9 mouse cellular contexts compared by ENCODE assay signal in genomic region chr13:63719351-63720207, GRCm38 (mm10).
DNase-seq lines count a peak whose midpoint lies in the region; ATAC-seq and TF ChIP-seq lines count a peak whose summit lies in the region.
"Had no signal": no experiment of that assay in that cellular context is flagged by ENCODE, and none has a peak within 500 bp of the region (broad histone marks: within the 10 kb centered on the region; RNA-seq: fewer than 3 reads in every experiment).

No protein-coding gene starts in this region.

- no peaks in the 10 kb centered on the region for H3K36me3 ChIP-seq in hindbrain, embryonic 10.5 days
- no peaks in the 10 kb centered on the region for H3K36me3 ChIP-seq in hindbrain, embryonic 13.5 days
- no peaks in the 10 kb centered on the region for H3K36me3 ChIP-seq in limb, embryonic 14.5 days (ENCODE audit: control insufficient read depth, insufficient read depth, low read length)
- H3K36me3 ChIP-seq in midbrain, embryonic 14.5 days (ENCODE audit: control insufficient read depth, insufficient read depth, low read length): no peaks in the 10 kb centered on the region
- no peaks in the 10 kb centered on the region for H3K36me3 ChIP-seq in thymus, adult 2 months (ENCODE audit: control insufficient read depth, insufficient read depth, low read length)

- no peak overlapping the region for H3K4me2 ChIP-seq in hindbrain, embryonic 13.5 days
- no peak overlapping the region for H3K4me2 ChIP-seq in limb, embryonic 14.5 days (replicated peaks; ENCODE audit: low read depth, low read length, severe bottlenecking)
- H3K4me2 ChIP-seq in midbrain, embryonic 14.5 days (ENCODE audit: low read length): no peak overlapping the region

- no peaks in the 10 kb centered on the region for H3K9me3 ChIP-seq in hindbrain, embryonic 10.5 days
- H3K9me3 ChIP-seq in hindbrain, embryonic 13.5 days: no peaks in the 10 kb centered on the region
- no peaks in the 10 kb centered on the region for H3K9me3 ChIP-seq in limb, embryonic 14.5 days (ENCODE audit: control insufficient read depth, low read length)
- no peaks in the 10 kb centered on the region for H3K9me3 ChIP-seq in midbrain, embryonic 14.5 days (ENCODE audit: control insufficient read depth, low read length)

- no peak overlapping the region for H3K4me3 ChIP-seq in hindbrain, embryonic 10.5 days
- no peak overlapping the region for H3K4me3 ChIP-seq in hindbrain, embryonic 13.5 days
- no peak overlapping the region for H3K4me3 ChIP-seq in limb, embryonic 14.5 days (replicated peaks; ENCODE audit: low read length)
- no peak overlapping the region for H3K4me3 ChIP-seq in midbrain, embryonic 14.5 days (replicated peaks; ENCODE audit: low read depth, low read length)
- no peak overlapping the region for H3K4me3 ChIP-seq in thymus, adult 2 months (ENCODE audit: control insufficient read depth, insufficient read depth, low read length)

- H3K27ac ChIP-seq in hindbrain, embryonic 10.5 days: 0 out of 2 replicates have a peak overlapping the region, but pooled peaks have one; percentile 35
- H3K27ac ChIP-seq in hindbrain, embryonic 13.5 days: no peak overlapping the region
- H3K27ac ChIP-seq in limb, embryonic 14.5 days (replicated peaks; ENCODE audit: low read depth, low read length): no peak overlapping the region
- no peak overlapping the region for H3K27ac ChIP-seq in midbrain, embryonic 14.5 days (replicated peaks; ENCODE audit: low read depth, low read length)
- H3K27ac ChIP-seq in thymus, adult 2 months (ENCODE audit: control insufficient read depth, insufficient read depth, low read length): no peak overlapping the region

- TF ChIP-seq POLR2A in limb, embryonic 14.5 days (IDR thresholded peaks at IDR 0.05; ENCODE audit: borderline replicate concordance, extremely low read depth, insufficient read depth, insufficient read length): no peak
- no peak for TF ChIP-seq POLR2A in thymus, adult 2 months (IDR thresholded peaks at IDR 0.05; ENCODE audit: control insufficient read depth, extremely low read depth, insufficient read depth, low read length, poor library complexity)

- ATAC-seq in hindbrain, embryonic 13.5 days (ENCODE audit: low FRiP score): no peak
- ATAC-seq in granulocyte monocyte progenitor cell, adult 5-6 weeks (replicated peaks; ENCODE audit: poor library complexity, severe bottlenecking): peak; percentile 33; the same call in 1 of the 2 replicates
- peak; percentile 78 for ATAC-seq in limb, embryonic 14.5 days (ENCODE audit: low FRiP score, low read depth)
- peak; percentile 32; the same call in 1 of the 2 replicates for ATAC-seq in midbrain, embryonic 14.5 days (ENCODE audit: low FRiP score, low TSS enrichment)
- ATAC-seq: Patski had no signal

- H3K27me3 ChIP-seq in hindbrain, embryonic 10.5 days (ENCODE audit: insufficient read depth, poor library complexity, severe bottlenecking): 0 out of 2 replicates have a peak, but pooled peaks cover 2% of the 10 kb centered on the region
- H3K27me3 ChIP-seq in hindbrain, embryonic 13.5 days: 0 out of 2 replicates have a peak, but pooled peaks cover 5% of the 10 kb centered on the region
- no peaks in the 10 kb centered on the region for H3K27me3 ChIP-seq in limb, embryonic 14.5 days (ENCODE audit: control insufficient read depth, insufficient read depth, low read length)
- H3K27me3 ChIP-seq in midbrain, embryonic 14.5 days (ENCODE audit: control insufficient read depth, insufficient read depth, low read length): no peaks in the 10 kb centered on the region
- H3K27me3 ChIP-seq in thymus, adult 2 months (ENCODE audit: control insufficient read depth, insufficient read depth, low read length): no peaks in the 10 kb centered on the region
- H3K27me3 ChIP-seq: Patski had no signal

- TF ChIP-seq CTCF in thymus, adult 2 months (IDR thresholded peaks at IDR 0.05; ENCODE audit: borderline replicate concordance, control insufficient read depth, extremely low read depth, insufficient read depth, low read length, poor library complexity): no peak

- peak; percentile 23 for DNase-seq in hindbrain, embryonic 10.5 days (ENCODE audit: low spot score)
- DNase-seq in limb, embryonic 14.5 days (ENCODE audit: low spot score): peak; percentile 52
- peak; percentile 51 for DNase-seq in midbrain, embryonic 14.5 days
- no peak for DNase-seq in thymus, adult 2 months
- no peak for DNase-seq in thymus, adult 18-20 months
- no peak for DNase-seq in layer of hippocampus, adult 18-20 months (ENCODE audit: low spot score in 2 of 2)

- H3K9ac ChIP-seq in hindbrain, embryonic 13.5 days: no peak overlapping the region
- H3K9ac ChIP-seq in limb, embryonic 14.5 days (ENCODE audit: low read depth, low read length, severe bottlenecking): no peak overlapping the region
- H3K9ac ChIP-seq in midbrain, embryonic 14.5 days (replicated peaks; ENCODE audit: low read length): no peak overlapping the region

- WGBS in hindbrain, embryonic 10.5 days: 47% methylated on average over 8 of the region's 8 CpGs
- WGBS in hindbrain, embryonic 13.5 days: 29% methylated on average over 8 of the region's 8 CpGs
- WGBS in limb, embryonic 14.5 days: 6% methylated on average over 8 of the region's 8 CpGs
- WGBS in midbrain, embryonic 14.5 days: 27% methylated on average over 8 of the region's 8 CpGs
- 75% methylated on average over 8 of the region's 8 CpGs for WGBS in thymus, adult 2 months

- peaks cover 14% of the 10 kb centered on the region for H3K4me1 ChIP-seq in hindbrain, embryonic 10.5 days (replicated peaks)
- H3K4me1 ChIP-seq in hindbrain, embryonic 13.5 days (replicated peaks): peaks cover 11% of the 10 kb centered on the region; the same call in 1 of the 2 replicates
- H3K4me1 ChIP-seq in limb, embryonic 14.5 days (ENCODE audit: control insufficient read depth, insufficient read depth, low read length): peaks cover 21% of the 10 kb centered on the region
- H3K4me1 ChIP-seq in midbrain, embryonic 14.5 days (ENCODE audit: control insufficient read depth, insufficient read depth, low read length): peaks cover 11% of the 10 kb centered on the region
- H3K4me1 ChIP-seq in thymus, adult 2 months (replicated peaks; ENCODE audit: control insufficient read depth, insufficient read depth, low read length): no peaks in the 10 kb centered on the region

Comparison
In these comparisons a context has a peak if more than half of its experiments do, and no peak if none do; other contexts are left out.
1. DNase-seq: peak in hindbrain, embryonic 10.5 days (single experiment), limb, embryonic 14.5 days (single experiment) and midbrain, embryonic 14.5 days (single experiment); none in thymus, adult 2 months (single experiment), thymus, adult 18-20 months (0 of 2) and layer of hippocampus, adult 18-20 months (0 of 2).